Mouse (Mus musculus) left cerebral cortex, adult 9 months (tissue): ENCODE measurements around the gene Derl2.

Experiments used
- DNase-seq, 2 experiments: peaks; one replicate each; pipeline ENCODE4 v3.0.0; 2022; ENCODE audit warnings: low spot score in 2 of 2

Derl2 gene

GRCm38 (mm10) chr11:71019201-71020068 lies at the start of gene Derl2, which contains the start of gene Mis12:
Derl2 (minus strand) TSS chr11:71019841.
Mis12 (plus strand) TSS chr11:71019611.
- DNase-seq = peak; percentile 100

- DNase-seq = no peak
These were observed 32.9 kb upstream of the Derl2 start for GRCm38 (mm10) chr11:71052554-71052953.

GRCm38 (mm10) chr11:71039526-71040298 lies 20.1 kb upstream of the Derl2 start:
- no peak for DNase-seq

- peak; percentile 64 to 74 for DNase-seq
These were observed 13.6 kb upstream of the Derl2 start, which contains the start of gene 6330403K07Rik for GRCm38 (mm10) chr11:71033163-71033761. 6330403K07Rik (minus strand) TSS chr11:71033513.

- DNase-seq = peak; percentile 26 to 58
These were observed 13.0 kb upstream of the Derl2 start for GRCm38 (mm10) chr11:71032491-71033162.

- DNase-seq = no peak
These were observed 12.4 kb upstream of the Derl2 start for GRCm38 (mm10) chr11:71032070-71032469.

GRCm38 (mm10) chr11:71029403-71030118 lies 9.9 kb upstream of the Derl2 start:
- no peak for DNase-seq

- no peak for DNase-seq
These were observed 8.6 kb upstream of the Derl2 start for GRCm38 (mm10) chr11:71028280-71028679.

- no peak for DNase-seq
These were observed 1.0 kb downstream of the Derl2 start for GRCm38 (mm10) chr11:71018416-71019200.

- DNase-seq = no peak
These were observed 2.6 kb downstream of the Derl2 start for GRCm38 (mm10) chr11:71017051-71017450.

- DNase-seq = no peak
These were observed 6.9 kb downstream of the Derl2 start for GRCm38 (mm10) chr11:71012743-71013142.

- DNase-seq = no peak
These were observed 11.3 kb downstream of the Derl2 start for GRCm38 (mm10) chr11:71008321-71008720.

- DNase-seq = no peak
These were observed 11.8 kb downstream of the Derl2 start for GRCm38 (mm10) chr11:71007831-71008230.

GRCm38 (mm10) chr11:71007026-71007425 lies 12.6 kb downstream of the Derl2 start:
- DNase-seq = no peak

- DNase-seq = no peak
These were observed 14.6 kb downstream of the Derl2 start for GRCm38 (mm10) chr11:71005046-71005445.

- peak; percentile 91 to 98 for DNase-seq
These were observed 15.3 kb downstream of the Derl2 start, which contains the start of gene Dhx33 for GRCm38 (mm10) chr11:71004316-71004773. Dhx33 (minus strand) TSS chr11:71004437.

GRCm38 (mm10) chr11:71003611-71004315 lies 15.9 kb downstream of the Derl2 start:
- no peak for DNase-seq

- DNase-seq = no peak
These were observed 18.5 kb downstream of the Derl2 start for GRCm38 (mm10) chr11:71001167-71001566.

GRCm38 (mm10) chr11:70982557-70983228 lies 36.9 kb downstream of the Derl2 start, which contains the start of gene C1qbp:
C1qbp (minus strand) TSS chr11:70983026.
- DNase-seq = peak; percentile 61 to 93
